Mouse (Mus musculus): ENCODE data around the gene Ank3. TPM values are rescaled to one million over a fixed set of nuclear protein-coding genes. Genes with fewer than 3 reads are reported as not detected.

Gene Ank3
- polyA plus RNA-seq, 1 experiment: 13.9 TPM

DNA sequence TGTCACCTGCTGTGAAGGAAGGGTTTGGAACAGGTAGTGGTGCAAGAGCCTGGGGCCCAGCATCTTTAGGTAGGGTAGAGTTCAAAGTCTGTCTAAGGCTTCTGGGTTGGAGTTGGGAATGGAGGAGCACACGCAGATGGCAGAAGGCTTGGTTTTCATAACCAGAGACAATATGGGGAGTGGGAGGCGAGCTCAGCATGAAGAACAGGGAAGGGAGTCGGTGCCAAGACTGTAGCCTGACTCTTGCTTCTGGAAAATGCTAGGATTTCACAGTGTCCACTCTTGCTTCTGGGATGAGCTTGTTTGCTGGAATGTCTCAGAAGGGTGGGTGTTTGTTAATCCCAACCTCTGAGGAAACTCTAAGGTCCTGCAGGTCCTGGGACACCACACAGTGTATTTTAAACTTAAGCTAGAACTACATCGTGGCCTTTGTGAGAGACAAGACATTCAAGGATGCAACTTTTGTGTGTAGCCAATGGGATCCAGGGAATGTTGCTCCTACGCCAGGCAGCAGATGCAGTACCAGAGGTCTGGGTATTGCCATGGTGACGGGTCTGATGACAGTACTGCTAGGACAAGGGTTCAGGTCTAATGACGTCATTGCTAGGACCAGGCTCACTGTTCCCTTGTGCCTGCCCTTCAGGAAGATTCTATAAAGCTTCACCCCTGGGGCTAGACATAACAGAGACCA lies 222.3 kb downstream of the Ank3 start:
- no peak for DNase-seq (ENCODE audit: low read depth)

DNA sequence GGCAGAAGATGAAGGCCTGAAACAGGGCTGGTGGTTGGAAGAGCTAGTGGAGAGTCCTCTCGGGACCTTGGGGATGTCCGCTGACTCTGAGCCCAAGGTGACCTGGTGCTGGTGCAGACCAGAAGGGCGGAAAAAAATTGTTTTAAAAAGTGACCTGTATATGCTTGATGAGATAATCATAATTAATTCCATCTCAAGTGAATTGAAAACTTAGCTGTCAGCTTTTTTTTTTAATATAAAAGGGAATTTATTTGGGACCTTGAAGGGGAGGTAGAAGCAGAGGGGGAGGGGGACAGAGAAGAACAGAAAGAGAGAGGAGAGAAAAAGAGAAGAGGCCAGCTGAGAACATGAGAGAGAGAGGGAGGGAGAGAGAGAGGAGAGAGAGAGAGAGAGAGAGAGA lies 229.2 kb downstream of the Ank3 start:
- no peak for DNase-seq (ENCODE audit: low read depth)

DNA sequence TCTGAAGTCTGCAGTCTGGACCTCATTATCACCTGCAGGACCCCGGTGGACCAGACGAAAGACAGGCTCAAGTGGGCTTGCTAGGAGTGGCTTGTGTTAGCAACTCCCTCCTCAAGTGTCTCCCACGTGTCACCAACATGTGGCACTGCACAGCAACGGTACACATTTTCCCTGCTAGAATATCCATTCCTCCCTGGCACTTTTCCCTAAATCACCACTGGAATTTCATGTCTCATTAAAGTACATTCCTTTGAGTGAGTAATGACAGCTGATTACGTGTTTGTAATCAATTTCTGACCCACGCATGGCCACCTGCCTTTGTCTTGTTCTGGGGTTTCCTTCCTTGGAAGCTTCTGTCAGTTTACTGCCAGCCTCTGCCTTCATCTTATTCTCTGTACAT lies 230.2 kb downstream of the Ank3 start:
- no peak for DNase-seq (ENCODE audit: low read depth)

DNA sequence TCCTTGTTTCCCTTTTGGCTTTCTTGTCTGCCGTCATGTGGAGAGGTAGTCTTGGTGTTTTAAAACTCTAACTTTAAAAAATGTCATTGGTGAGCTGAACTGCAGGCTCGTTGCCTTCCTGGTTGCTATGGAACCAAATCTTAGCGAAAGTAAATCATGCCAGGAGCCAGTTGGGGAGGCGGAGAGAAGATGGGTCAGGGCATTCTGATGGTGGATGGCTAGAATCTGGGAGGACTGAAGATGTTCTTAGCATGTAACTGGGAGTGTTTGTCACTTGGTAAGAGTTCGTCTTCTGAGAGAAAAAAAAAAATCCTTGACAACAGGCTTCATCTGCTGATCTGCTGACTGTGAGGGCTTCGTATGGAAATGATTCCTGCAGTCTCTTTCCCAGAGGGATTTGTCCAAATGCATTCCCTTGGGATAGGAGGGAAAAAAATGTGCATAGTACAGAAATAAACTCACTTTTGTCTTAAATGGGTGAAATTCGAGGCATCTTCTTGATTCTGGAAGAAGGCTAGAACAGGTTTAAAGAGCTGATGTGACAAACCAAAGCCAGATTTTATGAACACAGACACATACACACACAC lies 232.3 kb downstream of the Ank3 start:
- no peak for DNase-seq (ENCODE audit: low read depth)

DNA sequence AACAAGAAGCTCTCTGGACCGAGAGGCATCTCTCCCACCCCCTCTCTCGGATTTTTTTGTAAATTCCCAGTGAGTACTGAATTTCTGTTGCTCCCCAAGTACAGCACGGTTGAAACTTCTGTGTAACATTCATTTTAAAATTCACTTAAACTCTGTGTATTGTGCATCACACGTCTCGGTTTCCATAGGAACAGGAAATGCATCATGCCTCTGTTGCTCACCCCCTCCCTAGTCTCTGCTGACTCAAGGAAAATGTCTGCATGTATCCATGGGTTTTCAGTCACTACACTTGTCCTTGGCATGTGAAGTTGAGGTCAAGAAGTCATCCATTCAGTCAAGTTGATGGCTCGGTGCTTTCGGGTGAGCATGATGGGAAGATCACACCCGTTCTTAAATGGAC lies 234.3 kb downstream of the Ank3 start:
- no peak for DNase-seq (ENCODE audit: low read depth)

- no peak for DNase-seq (ENCODE audit: low read depth)
These were observed 236.3 kb downstream of the Ank3 start for GRCm38 (mm10) chr10:69634891-69635290.

GRCm38 (mm10) chr10:69635910-69636656 lies 237.5 kb downstream of the Ank3 start:
- no peak for DNase-seq (ENCODE audit: low read depth)

GRCm38 (mm10) chr10:69639138-69639537 lies 240.6 kb downstream of the Ank3 start:
- no peak for DNase-seq (ENCODE audit: low read depth)

DNA sequence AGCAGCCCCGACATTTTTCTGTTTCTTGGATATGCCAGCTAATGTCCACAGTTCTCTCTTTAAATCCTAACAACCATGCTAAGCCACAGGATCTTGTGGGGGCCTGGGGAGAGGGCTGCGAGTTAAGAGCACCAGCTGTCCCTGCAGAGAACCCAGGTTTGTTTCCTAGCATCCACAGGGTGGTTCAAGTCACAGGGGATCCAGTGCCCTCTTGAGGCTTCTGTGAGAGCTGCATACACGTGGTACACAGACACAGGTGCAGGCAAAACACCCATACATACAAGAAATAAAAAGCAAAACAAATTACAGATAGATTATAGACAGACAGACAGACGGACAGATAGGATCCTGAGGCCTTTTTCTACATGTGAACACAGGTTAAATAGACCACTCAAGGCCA lies 242.0 kb downstream of the Ank3 start:
- no peak for DNase-seq (ENCODE audit: low read depth)

DNA sequence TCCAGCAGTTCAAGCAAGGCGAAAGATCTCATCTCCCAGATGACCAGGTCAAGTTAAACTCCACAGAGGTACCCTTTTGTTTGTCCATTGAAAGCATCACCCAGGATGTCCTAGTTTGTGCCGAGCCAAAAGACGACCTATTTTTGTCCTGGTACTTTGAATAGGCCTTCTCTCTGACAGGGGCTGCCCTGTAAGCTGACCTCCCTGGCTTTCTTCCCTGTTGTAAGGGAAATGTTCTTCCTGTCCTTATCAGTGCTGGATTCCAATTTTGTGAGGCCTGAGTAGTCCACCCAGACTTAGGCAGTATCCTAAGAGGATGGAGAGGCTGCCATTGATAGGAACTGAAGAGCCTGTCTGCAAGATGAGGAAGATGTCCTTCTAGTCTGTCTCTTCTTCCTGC lies 244.9 kb downstream of the Ank3 start:
- no peak for DNase-seq (ENCODE audit: low read depth)

DNA sequence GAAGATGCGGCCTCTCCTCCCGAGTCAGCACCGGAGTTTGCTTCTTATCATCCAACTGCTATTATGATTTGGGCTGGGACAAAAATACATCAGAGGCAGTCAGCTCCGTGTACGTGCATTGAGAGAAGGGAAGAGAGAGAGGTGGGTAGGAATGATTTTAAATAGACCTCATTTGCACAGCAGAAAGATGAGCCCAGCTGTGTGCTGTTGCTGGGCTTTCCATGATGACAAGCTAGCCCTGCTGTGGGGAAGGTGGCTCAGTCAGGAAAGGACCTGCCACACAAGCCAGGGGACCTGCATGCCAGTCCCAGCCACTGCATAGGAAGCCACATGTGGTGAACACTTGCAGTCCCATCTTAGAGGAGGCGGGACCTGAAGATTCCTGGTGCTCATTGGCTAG lies 245.4 kb downstream of the Ank3 start:
- no peak for DNase-seq (ENCODE audit: low read depth)

GRCm38 (mm10) chr10:69645311-69645802 lies 246.8 kb downstream of the Ank3 start:
- DNase-seq (ENCODE audit: low read depth): no peak

DNA sequence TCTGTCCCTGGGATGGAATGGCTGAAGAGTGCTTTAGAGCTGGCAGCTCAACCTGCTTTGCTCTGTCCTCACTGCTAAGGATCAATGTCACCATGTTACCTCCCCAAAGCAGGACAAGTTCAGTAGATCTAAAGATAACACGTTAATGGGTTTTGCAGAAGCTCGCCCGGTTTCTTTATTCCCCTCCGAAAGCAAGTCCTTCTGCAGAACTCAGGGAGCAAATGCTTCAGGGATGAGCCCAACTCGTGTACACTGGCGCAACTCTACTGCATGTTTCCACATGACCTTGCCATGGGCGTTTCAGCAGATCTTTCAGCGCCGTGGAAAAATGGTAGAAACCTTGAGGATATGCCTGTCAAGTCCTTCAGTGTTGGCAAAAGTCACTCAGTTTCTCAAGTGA lies 247.4 kb downstream of the Ank3 start:
- DNase-seq (ENCODE audit: low read depth): peak; percentile 77

- DNase-seq (ENCODE audit: low read depth): no peak
These were observed 251.5 kb downstream of the Ank3 start for GRCm38 (mm10) chr10:69650074-69650473.

DNA sequence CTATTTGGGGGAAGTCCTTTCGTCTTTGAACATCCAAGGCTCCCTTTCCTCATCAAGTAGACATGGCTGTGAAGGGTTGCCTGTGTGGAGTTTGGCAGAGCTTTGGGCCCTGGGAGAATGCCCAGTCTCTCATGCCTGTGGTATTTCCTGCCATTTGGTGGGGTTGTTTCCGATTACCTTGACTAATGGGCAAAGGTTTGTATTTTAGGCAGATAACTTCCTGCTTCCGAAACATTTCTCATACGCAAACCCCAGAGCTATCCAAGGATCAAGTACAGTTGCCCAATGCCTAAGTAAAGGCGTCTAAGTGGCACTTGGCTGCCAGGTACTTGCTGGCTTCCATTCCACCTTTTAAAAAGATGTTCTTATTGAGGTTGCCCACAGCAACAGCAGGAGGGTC lies 254.1 kb downstream of the Ank3 start:
- DNase-seq (ENCODE audit: low read depth): no peak

DNA sequence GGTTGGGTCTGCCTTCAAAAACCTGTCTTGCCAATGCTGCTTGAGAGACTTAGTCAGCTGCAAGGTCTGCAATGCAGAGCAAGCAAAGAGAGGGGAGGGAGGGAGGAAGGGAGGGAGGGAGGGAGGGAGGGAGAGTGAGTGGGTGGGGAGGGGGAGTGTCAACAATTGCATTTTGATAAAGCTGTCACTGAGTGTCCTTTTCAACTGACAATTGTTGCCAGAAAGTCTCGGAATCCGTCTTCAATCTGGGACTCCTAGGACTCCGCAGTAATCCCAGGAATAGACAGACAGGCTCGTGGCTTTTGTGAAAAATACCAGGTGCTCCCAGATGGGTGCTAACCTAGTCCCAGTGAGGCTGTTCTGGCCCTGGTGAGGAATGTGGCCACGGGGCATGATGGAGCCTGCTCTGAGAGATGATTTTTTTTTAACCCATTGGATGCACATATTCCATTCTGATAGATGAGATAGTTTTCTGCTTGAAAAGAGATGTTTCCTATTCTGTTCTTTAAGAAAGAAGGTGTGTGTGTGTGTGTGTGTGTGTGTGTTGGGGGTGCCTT lies 254.6 kb downstream of the Ank3 start:
- DNase-seq (ENCODE audit: low read depth): no peak

DNA sequence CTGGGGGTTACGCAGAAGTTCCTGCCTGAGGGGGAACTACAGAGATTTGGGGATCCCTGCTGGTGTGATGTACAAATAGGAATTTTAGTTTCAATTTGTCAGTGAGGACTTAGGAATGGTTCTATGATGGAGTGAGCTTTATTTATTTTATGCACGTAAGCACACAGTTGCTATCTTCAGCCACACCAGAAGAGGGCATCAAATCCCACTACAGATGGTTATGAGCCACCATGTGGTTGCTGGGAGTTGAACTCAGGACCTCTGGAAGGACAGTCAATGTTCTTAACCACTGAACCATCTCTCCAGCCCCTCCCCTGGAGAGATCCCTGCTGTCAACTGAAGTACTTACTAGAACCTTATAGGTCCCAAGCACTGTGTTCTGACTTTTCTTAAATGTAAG lies 255.6 kb downstream of the Ank3 start:
- DNase-seq (ENCODE audit: low read depth): no peak

GRCm38 (mm10) chr10:69654866-69655633 lies 256.5 kb downstream of the Ank3 start:
- DNase-seq (ENCODE audit: low read depth): no peak

DNA sequence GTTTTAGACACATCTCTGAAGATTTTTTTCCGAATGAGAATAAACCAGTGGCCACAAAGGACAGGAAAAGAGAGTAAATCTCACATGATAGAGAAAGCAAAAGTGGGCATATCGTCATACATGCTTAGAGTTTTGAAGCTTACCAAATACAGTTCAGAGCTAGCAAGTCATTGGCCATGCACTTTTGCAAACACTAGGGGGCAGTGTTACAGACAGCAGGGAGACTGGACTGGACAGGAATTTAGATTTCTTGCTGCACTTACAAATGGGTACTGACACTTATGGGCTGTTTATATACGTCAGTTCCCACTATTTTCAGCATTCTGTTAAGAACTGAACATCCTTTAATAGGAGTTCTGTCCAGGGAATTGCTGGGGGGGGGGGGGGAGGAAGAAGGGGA lies 257.7 kb downstream of the Ank3 start:
- DNase-seq (ENCODE audit: low read depth): no peak

DNA sequence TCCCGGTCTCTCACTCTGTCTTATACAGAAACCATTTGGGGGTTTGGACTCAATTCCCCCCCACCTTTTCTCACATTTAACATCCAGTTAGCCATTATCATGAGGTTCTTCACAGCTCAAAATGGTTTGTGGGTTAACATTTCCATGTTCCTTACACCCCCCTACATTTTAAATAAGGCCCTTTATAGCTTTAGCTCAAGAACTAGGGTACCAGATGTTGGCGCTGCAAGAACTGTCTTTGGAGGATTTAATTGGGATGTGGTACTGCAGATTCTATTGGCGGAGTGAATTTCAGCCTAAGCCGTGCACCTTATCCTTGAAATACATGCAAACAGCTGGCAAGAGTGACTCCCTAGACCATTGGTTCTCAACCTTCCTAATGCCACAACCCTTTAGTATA lies 261.2 kb downstream of the Ank3 start:
- no peak for DNase-seq (ENCODE audit: low read depth)

GRCm38 (mm10) chr10:69662338-69662737 lies 263.8 kb downstream of the Ank3 start:
- DNase-seq (ENCODE audit: low read depth): no peak

DNA sequence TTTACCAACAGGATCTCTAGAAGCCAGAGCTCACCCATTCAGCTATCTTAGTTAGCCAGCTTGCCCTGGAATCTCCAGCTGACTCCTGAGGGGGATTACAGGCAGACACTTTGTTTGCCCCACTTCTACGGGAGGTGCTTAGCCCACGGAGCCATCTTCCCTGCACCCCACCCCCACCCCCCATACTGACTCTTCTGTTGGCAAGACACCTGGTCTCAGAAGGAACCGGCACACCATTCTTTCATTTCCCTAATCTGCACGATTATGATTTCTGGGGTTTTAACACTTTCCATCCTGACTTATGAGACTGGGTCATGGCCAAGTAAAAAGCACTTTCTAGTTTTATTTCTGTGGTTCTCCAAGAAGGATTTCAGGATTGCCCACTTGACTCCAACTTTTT lies 268.9 kb downstream of the Ank3 start:
- DNase-seq (ENCODE audit: low read depth): no peak
